Mouse (Mus musculus) neural tube, embryonic 13.5 days (tissue): ENCODE measurements around the gene Nudt9. TPM values are rescaled to one million over a fixed set of nuclear protein-coding genes. Genes with fewer than 3 reads are reported as not detected.

Experiments
- ATAC-seq: fragments of 200-750 bp; cut with Nextera tagmentation; 2 replicates; pipeline ENCODE4 v1.8.0; 2017; ENCODE audit warnings: low read depth, mild to moderate bottlenecking, moderate TSS enrichment, moderate library complexity
- H3K27ac ChIP-seq: fragments of 300-500 bp; sonication (generic); replicated peaks from 2 replicates; pipeline ENCODE4 v1.5.1; 2015; ENCODE audit warnings: moderate library complexity, mild to moderate bottlenecking, inconsistent platforms
- H3K27me3 ChIP-seq: fragments of 300-500 bp; sonication (generic); 2 replicates; pipeline ENCODE4 v1.6.1; 2015; ENCODE audit warnings: mild to moderate bottlenecking, inconsistent platforms
- H3K36me3 ChIP-seq: fragments of 300-500 bp; sonication (generic); 2 replicates; pipeline ENCODE4 v1.6.1; 2015; ENCODE audit warnings: mild to moderate bottlenecking, inconsistent platforms
- H3K4me1 ChIP-seq: fragments of 300-500 bp; sonication (generic); replicated peaks from 2 replicates; pipeline ENCODE4 v1.6.1; 2015; ENCODE audit warnings: inconsistent platforms
- H3K4me2 ChIP-seq: fragments of 300-500 bp; sonication (generic); 2 replicates; pipeline ENCODE4 v1.6.1; 2015; ENCODE audit warnings: inconsistent platforms, mild to moderate bottlenecking, moderate library complexity
- H3K4me3 ChIP-seq: fragments of 300-500 bp; sonication (generic); 2 replicates; pipeline ENCODE4 v1.5.1; 2015; ENCODE audit warnings: mild to moderate bottlenecking, inconsistent platforms
- H3K9ac ChIP-seq: fragments of 300-500 bp; sonication (generic); 2 replicates; pipeline ENCODE4 v1.6.1; 2015; ENCODE audit warnings: moderate library complexity, mild to moderate bottlenecking, inconsistent platforms
- H3K9me3 ChIP-seq: fragments of 300-500 bp; sonication (generic); 2 replicates; pipeline ENCODE4 v1.6.1; 2016; ENCODE audit warnings: inconsistent platforms
- WGBS: fragments of 180-500 bp; shearing (Covaris S2); methylation state at CpG from one replicate; pipeline ENCODE4 v1.1.7; 2015; 5-methylcytosine and 5-hydroxymethylcytosine counted together
- polyA plus RNA-seq: library from polyadenylated mRNA; unstranded; fragments of >200 nt; fragmentation: Nextera tagmentation; extraction: Ambion mirVana; gene quantifications from 2 replicates; pipeline ENCODE4 v1.2.1, GENCODE M21; 2015

Gene Nudt9
- 65.9 and 76.2 TPM in 2 replicates for polyA plus RNA-seq

- Histone ChIP-seq H3K4me1 (peaks cover 20% of the 10 kb centered on the region), H3K27ac (peak within 1 kb of the TSS; percentile 84), H3K27me3 (no peaks in the 10 kb centered on the region), H3K4me2 (peak within 1 kb of the TSS; percentile 68), H3K9ac (peak within 1 kb of the TSS; percentile 90), H3K36me3 (peaks cover 11% of the 10 kb centered on the region), H3K9me3 (no peaks in the 10 kb centered on the region), H3K4me3 (peak within 1 kb of the TSS; percentile 82)
- peak; percentile 99 for ATAC-seq
- 5% methylated on average over 89 of the region's 90 CpGs for WGBS
Measured at GRCm38 (mm10) chr5:104046256-104047199, at the start of gene Nudt9. Gene Nudt9, plus strand, starts transcription at chr5:104046306.

GRCm38 (mm10) chr5:103998739-103999138 lies 47.4 kb upstream of the Nudt9 start:
- 80% methylated on average over 5 of the region's 5 CpGs for WGBS

GRCm38 (mm10) chr5:103999738-104000137 lies 46.4 kb upstream of the Nudt9 start:
- ATAC-seq: peak; percentile 32; the same call in 1 of the 2 replicates
- 8% methylated on average over 5 of the region's 5 CpGs for WGBS
- Histone ChIP-seq H3K4me3 (no peak overlapping the region), H3K36me3 (no peaks in the 10 kb centered on the region), H3K4me2 (no peak overlapping the region), H3K27me3 (peaks cover 8% of the 10 kb centered on the region; the same call in 1 of the 2 replicates), H3K4me1 (0 out of 2 replicates have a peak, but pooled peaks cover 5% of the 10 kb centered on the region), H3K9ac (no peak overlapping the region), H3K27ac (no peak overlapping the region), H3K9me3 (no peaks in the 10 kb centered on the region)

More at GRCm38 (mm10) chr5:103998739-103999138, 47.4 kb upstream of the Nudt9 start:
- H3K9ac ChIP-seq: no peak overlapping the region
- no peak overlapping the region for H3K4me2 ChIP-seq
- no peak overlapping the region for H3K27ac ChIP-seq
- no peak for ATAC-seq
- peaks cover 8% of the 10 kb centered on the region; the same call in 1 of the 2 replicates for H3K27me3 ChIP-seq
- no peaks in the 10 kb centered on the region for H3K36me3 ChIP-seq
- H3K4me3 ChIP-seq: no peak overlapping the region
- H3K4me1 ChIP-seq: 0 out of 2 replicates have a peak, but pooled peaks cover 5% of the 10 kb centered on the region
- no peaks in the 10 kb centered on the region for H3K9me3 ChIP-seq

- H3K27ac ChIP-seq: no peak overlapping the region
- H3K4me2 ChIP-seq: peak overlapping the region; percentile 33
- ATAC-seq: no peak
- H3K4me1 ChIP-seq: 0 out of 2 replicates have a peak, but pooled peaks cover 5% of the 10 kb centered on the region
- peak overlapping the region; percentile 32 for H3K9ac ChIP-seq
- H3K36me3 ChIP-seq: no peaks in the 10 kb centered on the region
- no peaks in the 10 kb centered on the region for H3K9me3 ChIP-seq
- WGBS: 30% methylated on average over 18 of the region's 18 CpGs
- no peak overlapping the region for H3K4me3 ChIP-seq
- H3K27me3 ChIP-seq: peaks cover 8% of the 10 kb centered on the region; the same call in 1 of the 2 replicates
Measured at GRCm38 (mm10) chr5:104002549-104003255, 43.4 kb upstream of the Nudt9 start.

- 57% methylated on average over 15 of the region's 15 CpGs for WGBS
- H3K9ac ChIP-seq: 0 out of 2 replicates have a peak overlapping the region, but pooled peaks have one; percentile 32
- peak overlapping the region; percentile 33 for H3K4me2 ChIP-seq
Measured at GRCm38 (mm10) chr5:104003256-104003931, 42.7 kb upstream of the Nudt9 start.

GRCm38 (mm10) chr5:104003955-104004354 lies 42.2 kb upstream of the Nudt9 start:
- H3K27me3 ChIP-seq: peaks cover 8% of the 10 kb centered on the region; the same call in 1 of the 2 replicates
- H3K4me2 ChIP-seq: no peak overlapping the region
- H3K4me1 ChIP-seq: 0 out of 2 replicates have a peak, but pooled peaks cover 5% of the 10 kb centered on the region
- no peak overlapping the region for H3K9ac ChIP-seq
- H3K4me3 ChIP-seq: no peak overlapping the region
- H3K36me3 ChIP-seq: no peaks in the 10 kb centered on the region
- WGBS: 92% methylated on average over 2 of the region's 2 CpGs
- no peak for ATAC-seq
- no peaks in the 10 kb centered on the region for H3K9me3 ChIP-seq
- H3K27ac ChIP-seq: no peak overlapping the region

More at GRCm38 (mm10) chr5:104003256-104003931, 42.7 kb upstream of the Nudt9 start:
- Histone ChIP-seq H3K4me3 (no peak overlapping the region), H3K4me1 (0 out of 2 replicates have a peak, but pooled peaks cover 5% of the 10 kb centered on the region), H3K9me3 (no peaks in the 10 kb centered on the region), H3K27me3 (peaks cover 8% of the 10 kb centered on the region; the same call in 1 of the 2 replicates), H3K27ac (no peak overlapping the region), H3K36me3 (no peaks in the 10 kb centered on the region)
- ATAC-seq: no peak

GRCm38 (mm10) chr5:104006811-104007210 lies 39.3 kb upstream of the Nudt9 start:
- Histone ChIP-seq H3K36me3 (no peaks in the 10 kb centered on the region), H3K9me3 (no peaks in the 10 kb centered on the region), H3K27me3 (peaks cover 8% of the 10 kb centered on the region; the same call in 1 of the 2 replicates), H3K27ac (no peak overlapping the region), H3K4me3 (no peak overlapping the region), H3K4me1 (0 out of 2 replicates have a peak, but pooled peaks cover 5% of the 10 kb centered on the region), H3K9ac (no peak overlapping the region), H3K4me2 (no peak overlapping the region)
- ATAC-seq: no peak
- 73% methylated on average over 3 of the region's 3 CpGs for WGBS

- Histone ChIP-seq H3K27ac (no peak overlapping the region), H3K4me1 (0 out of 2 replicates have a peak, but pooled peaks cover 5% of the 10 kb centered on the region), H3K9ac (no peak overlapping the region), H3K36me3 (no peaks in the 10 kb centered on the region), H3K27me3 (peaks cover 2% of the 10 kb centered on the region; the same call in 1 of the 2 replicates), H3K4me3 (no peak overlapping the region), H3K4me2 (no peak overlapping the region), H3K9me3 (no peaks in the 10 kb centered on the region)
- ATAC-seq: no peak
- WGBS: 80% methylated on average over 5 of the region's 5 CpGs
Measured at GRCm38 (mm10) chr5:104007801-104008200, 38.3 kb upstream of the Nudt9 start.

- Histone ChIP-seq H3K27ac (no peak overlapping the region), H3K9ac (no peak overlapping the region), H3K36me3 (no peaks in the 10 kb centered on the region), H3K4me2 (no peak overlapping the region), H3K9me3 (no peaks in the 10 kb centered on the region), H3K4me1 (no peaks in the 10 kb centered on the region), H3K4me3 (no peak overlapping the region), H3K27me3 (no peaks in the 10 kb centered on the region)
- no peak for ATAC-seq
- WGBS: 96% methylated on average over 3 of the region's 3 CpGs
Measured at GRCm38 (mm10) chr5:104009421-104009820, 36.7 kb upstream of the Nudt9 start.

GRCm38 (mm10) chr5:104010261-104010660 lies 35.8 kb upstream of the Nudt9 start:
- Histone ChIP-seq H3K9ac (no peak overlapping the region), H3K4me1 (no peaks in the 10 kb centered on the region), H3K4me2 (no peak overlapping the region), H3K4me3 (no peak overlapping the region), H3K36me3 (no peaks in the 10 kb centered on the region), H3K27me3 (no peaks in the 10 kb centered on the region), H3K27ac (no peak overlapping the region), H3K9me3 (no peaks in the 10 kb centered on the region)
- no peak for ATAC-seq
- WGBS: 94% methylated on average over 7 of the region's 7 CpGs

GRCm38 (mm10) chr5:104011419-104011818 lies 34.7 kb upstream of the Nudt9 start:
- no peaks in the 10 kb centered on the region for H3K4me1 ChIP-seq
- H3K27me3 ChIP-seq: no peaks in the 10 kb centered on the region
- no peak overlapping the region for H3K4me2 ChIP-seq
- H3K4me3 ChIP-seq: no peak overlapping the region
- H3K27ac ChIP-seq: no peak overlapping the region
- no peaks in the 10 kb centered on the region for H3K36me3 ChIP-seq
- no peak for ATAC-seq
- no peak overlapping the region for H3K9ac ChIP-seq
- no peaks in the 10 kb centered on the region for H3K9me3 ChIP-seq
